Mouse (Mus musculus): ENCODE measurements at regions not wholly inside any gene's neighbourhood (a gene's known extent, or its start where the extent isn't known, plus 50 kb on each side); places are given as distances from the start of the nearest gene placed in this dataset.

- DNase-seq = no peak
Measured at GRCm38 (mm10) chr8:26445991-26446390, 326.7 kb downstream of the Gm45692 start.

DNA sequence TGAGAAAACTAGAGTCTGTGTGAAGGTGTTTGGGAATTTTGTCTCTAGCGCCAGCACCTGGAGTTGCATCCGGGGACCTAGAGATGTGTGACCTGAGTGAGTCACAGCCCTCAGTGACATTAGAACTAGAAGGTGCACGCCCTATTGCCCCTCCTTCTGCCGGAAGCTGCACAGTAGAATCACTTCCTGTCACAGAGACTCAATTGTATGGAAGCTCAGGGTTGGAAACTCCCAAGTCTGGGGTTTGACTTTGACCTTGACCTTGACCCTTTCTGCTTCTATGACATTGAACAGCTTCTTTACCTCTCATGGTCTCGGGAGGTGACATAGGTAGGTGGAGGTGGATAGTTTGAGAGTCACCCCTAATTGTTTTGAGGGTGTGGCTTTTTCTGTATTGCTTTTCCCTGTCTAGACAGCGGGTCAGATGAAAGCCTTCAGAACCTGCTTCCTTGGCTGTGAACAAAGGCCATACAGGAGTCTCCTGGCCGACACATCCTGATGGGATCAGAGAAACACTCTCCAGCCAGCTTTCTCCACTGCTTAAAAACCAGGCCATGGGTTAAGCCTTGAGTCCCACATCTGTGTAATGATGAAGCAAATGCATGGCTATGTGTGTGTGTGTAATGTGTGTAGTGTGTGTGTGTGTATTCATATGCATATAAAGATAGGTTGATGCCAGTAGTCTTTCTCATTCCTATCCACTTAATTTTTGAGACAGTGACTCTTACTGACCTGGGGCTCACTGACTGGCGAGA, 328.7 kb downstream of the Gm45692 start:
- no peak for DNase-seq

GRCm38 (mm10) chr8:26449291-26449690, 330.0 kb downstream of the Gm45692 start:
- no peak for DNase-seq

DNA sequence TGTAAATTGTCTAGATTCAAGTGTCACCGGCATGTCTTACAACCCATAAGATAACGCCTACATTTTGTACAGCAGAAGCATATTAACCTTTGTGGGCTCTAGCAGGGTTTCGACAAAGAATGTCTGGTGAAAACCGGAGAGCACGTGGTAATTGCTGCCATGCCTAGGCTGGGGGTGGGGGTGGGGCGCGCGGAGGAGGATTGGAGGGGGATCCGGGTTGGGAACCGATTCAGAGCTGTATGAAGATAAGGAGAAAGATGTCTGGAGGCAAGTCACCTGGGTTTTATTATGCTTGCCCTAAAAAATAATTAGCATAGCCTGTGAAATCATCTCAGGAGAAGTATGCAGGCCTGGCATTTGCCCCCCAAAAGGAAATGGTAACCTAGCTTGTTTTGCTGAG, 331.2 kb downstream of the Gm45692 start:
- no peak for DNase-seq

- DNase-seq = no peak
Measured at GRCm38 (mm10) chr8:26452976-26453573, 333.7 kb downstream of the Gm45692 start.

GRCm38 (mm10) chr8:26465346-26465745, 346.0 kb downstream of the Gm45692 start:
- DNase-seq = no peak

GRCm38 (mm10) chr8:26468441-26468840, 349.1 kb downstream of the Gm45692 start:
- no peak for DNase-seq

DNA sequence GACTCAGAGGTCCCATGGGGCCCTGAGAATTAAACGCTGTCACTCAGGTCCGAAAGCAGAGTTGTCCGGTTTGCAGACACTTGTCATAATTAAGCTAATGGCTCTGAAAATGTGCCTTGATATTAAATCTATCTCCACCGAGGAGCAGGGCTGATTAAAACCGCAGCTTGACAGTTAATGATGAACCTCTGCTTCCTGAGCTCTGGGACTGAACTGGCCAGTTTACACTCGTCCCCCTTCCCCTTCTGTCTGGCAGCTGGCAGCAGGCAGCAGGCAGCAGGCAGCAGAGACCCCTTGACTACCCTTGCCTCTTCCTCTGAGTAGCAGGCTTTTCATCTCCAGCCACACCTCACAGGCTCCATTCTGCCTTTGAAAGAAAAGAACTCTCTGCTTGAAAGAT, 350.4 kb downstream of the Gm45692 start:
- DNase-seq = no peak

GRCm38 (mm10) chr8:26471811-26472550, 352.6 kb downstream of the Gm45692 start:
- DNase-seq = no peak

DNA sequence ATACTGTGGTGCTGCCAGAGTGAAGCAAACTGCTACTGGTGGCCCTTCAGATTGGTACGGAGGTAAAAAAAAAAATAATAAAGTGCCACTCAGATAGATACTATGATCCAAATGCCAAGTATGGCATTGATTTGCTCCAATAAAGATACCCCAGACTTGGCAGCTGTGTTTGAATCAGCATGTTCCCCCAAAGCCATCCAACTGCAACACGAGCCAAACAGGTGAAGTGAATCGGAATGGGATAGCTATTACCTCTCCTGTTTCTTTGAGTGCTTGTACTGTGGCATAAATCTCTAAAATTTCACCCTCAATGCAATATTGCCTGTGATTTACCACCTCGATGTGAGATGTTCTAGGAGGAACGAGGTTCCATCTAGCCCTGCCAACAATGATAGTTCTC, 365.4 kb downstream of the Gm45692 start:
- no peak for DNase-seq

DNA sequence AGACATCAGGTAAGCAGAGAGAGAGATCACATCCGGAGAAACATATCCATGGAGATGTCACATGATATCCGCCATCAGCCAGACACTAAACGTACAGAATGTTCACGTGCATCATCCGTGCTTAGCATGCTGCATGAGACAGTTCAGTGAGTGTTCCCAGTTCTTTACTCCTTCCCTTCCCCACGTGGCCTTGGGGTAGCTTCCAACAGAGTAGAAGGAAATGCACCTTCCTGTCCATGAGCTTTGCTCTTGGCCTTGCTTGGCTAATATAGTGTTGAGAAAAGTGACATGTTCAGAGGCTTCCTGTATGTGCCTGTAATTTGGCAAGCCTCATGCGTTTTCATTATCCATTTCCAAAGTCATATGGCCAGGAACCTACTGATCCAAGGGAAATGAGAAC, 368.5 kb downstream of the Gm45692 start:
- DNase-seq = no peak

DNA sequence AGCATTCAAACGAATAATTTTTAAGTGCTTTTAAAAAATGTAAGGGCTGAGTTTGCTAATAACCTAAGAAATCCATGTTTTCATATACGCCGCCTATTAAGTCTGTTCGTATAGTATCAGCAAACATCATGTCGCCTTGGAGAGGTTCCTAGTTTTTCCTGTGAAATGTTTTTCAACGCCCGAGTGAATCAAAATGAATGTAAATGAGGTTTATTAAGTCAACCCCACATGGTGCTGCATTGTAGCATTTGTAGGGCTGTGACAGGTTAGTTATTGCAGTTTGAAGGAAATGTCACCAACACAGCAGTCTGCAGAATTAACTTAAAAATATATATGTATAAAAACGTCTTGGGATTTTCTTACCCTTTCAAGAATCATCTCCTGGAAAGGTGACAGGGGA, 369.3 kb downstream of the Gm45692 start:
- no peak for DNase-seq

- no peak for DNase-seq
Measured at GRCm38 (mm10) chr8:26501196-26501813, 382.0 kb downstream of the Gm45692 start.

GRCm38 (mm10) chr8:26501814-26502572, 382.7 kb downstream of the Gm45692 start:
- DNase-seq = no peak

- DNase-seq = no peak
Measured at GRCm38 (mm10) chr8:26502772-26503171, 383.4 kb downstream of the Gm45692 start.

DNA sequence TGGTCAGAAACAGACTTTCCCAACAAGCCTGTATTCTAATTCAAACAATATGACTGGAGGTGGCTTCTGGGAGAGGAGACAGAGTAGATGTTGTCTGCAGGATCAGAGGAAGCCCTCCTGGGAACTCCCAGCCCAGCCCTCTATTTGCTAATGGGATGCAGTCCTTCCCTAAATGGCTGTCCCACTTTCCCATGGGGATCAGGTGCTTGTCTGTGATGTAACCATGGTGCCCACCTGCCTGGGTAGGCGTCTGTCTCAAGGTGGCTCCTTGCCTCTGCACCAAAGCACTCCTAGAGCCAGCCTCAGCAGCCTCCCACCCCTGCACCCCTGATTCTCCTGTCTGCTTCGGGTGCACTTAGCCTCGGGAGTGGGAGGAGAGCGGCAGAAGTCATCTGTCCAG, 384.6 kb downstream of the Gm45692 start:
- no peak for DNase-seq

GRCm38 (mm10) chr8:26504319-26505035, 385.1 kb downstream of the Gm45692 start:
- no peak for DNase-seq

DNA sequence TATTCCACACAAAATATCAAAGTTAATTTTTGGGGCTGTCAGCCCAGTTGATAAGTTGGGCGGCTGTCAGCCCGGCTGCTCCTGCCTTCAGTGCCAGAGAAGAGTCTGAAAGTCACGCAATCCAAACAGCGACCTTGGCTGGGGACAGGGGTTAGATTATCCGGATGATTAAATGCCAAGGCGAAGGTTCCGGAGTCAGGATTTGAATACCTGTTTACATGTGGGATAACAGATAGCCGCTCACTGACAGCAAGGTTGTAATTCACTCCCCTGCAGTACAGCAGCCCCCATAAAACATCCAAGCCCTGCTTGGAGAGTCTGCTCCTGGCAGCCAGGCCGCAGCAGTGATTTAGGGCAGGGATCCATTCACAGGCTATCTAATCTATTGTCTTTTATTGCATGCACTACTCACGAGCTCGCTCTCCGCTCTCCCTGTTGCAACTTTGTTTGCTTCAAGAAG, 388.3 kb downstream of the Gm45692 start:
- DNase-seq = no peak

GRCm38 (mm10) chr8:26509254-26509653, 389.9 kb downstream of the Gm45692 start:
- no peak for DNase-seq

GRCm38 (mm10) chr8:26513001-26513400, 393.7 kb downstream of the Gm45692 start:
- DNase-seq = no peak

GRCm38 (mm10) chr8:26524237-26524636, 404.9 kb downstream of the Gm45692 start:
- DNase-seq = no peak
